Mouse (Mus musculus) left cerebral cortex, postnatal 14 days (tissue): ENCODE data around the gene Aig1. TPM values are rescaled to one million over a fixed set of nuclear protein-coding genes. Genes with fewer than 3 reads are reported as not detected.

ENCODE experiments used
- DNase-seq, 2 experiments: peaks; one replicate each; pipeline ENCODE4 v3.0.0; 2021 to 2022; ENCODE audit warnings: low spot score in 2 of 2, mixed read lengths in 1 of 2
- intact Hi-C: fragments of 180-260 bp; cut with DNase I; formaldehyde crosslinking; loops from one replicate; pipeline ENCODE4 v1.15.1; 2025
- total RNA-seq, 2 experiments: library from RNA; stranded (reverse); gene quantifications; 2 replicates each; pipeline ENCODE4 v1.2.3; 2021

Aig1 gene
- total RNA-seq, 2 experiments from 2014 or later = 68.6 to 77.5 TPM

- DNase-seq = no peak
- intact Hi-C loops = no loop called here
These were observed 193.8 kb downstream of the Aig1 start for GRCm38 (mm10) chr10:13675033-13675379.

GRCm38 (mm10) chr10:13674304-13675032, 194.3 kb downstream of the Aig1 start:
- peak; percentile 20 to 42 for DNase-seq
- intact Hi-C loops = no loop called here

- intact Hi-C loops = no loop called here
- no peak for DNase-seq
These were observed 201.5 kb downstream of the Aig1 start for GRCm38 (mm10) chr10:13667166-13667696.

- no peak for DNase-seq
- intact Hi-C loops = no loop called here
These were observed 205.3 kb downstream of the Aig1 start for GRCm38 (mm10) chr10:13663476-13663875.

- intact Hi-C loops = no loop called here
- DNase-seq = no peak
These were observed 209.0 kb downstream of the Aig1 start for GRCm38 (mm10) chr10:13659778-13660177.

- DNase-seq = no peak
- intact Hi-C loops = no loop called here
These were observed 214.9 kb downstream of the Aig1 start for GRCm38 (mm10) chr10:13653739-13654462.

- intact Hi-C loops = no loop called here
- DNase-seq = no peak
These were observed 215.5 kb downstream of the Aig1 start for GRCm38 (mm10) chr10:13653326-13653725.

- intact Hi-C loops = no loop called here
- no peak for DNase-seq
These were observed 216.7 kb downstream of the Aig1 start for GRCm38 (mm10) chr10:13652061-13652460.

GRCm38 (mm10) chr10:13641750-13642149, 227.0 kb downstream of the Aig1 start:
- DNase-seq = peak in 1 of 2 experiments; percentile 26
- intact Hi-C loops = no loop called here

GRCm38 (mm10) chr10:13631796-13632195, 237.0 kb downstream of the Aig1 start:
- intact Hi-C loops = no loop called here
- DNase-seq = peak in 1 of 2 experiments; percentile 55

GRCm38 (mm10) chr10:13623735-13624134, 245.0 kb downstream of the Aig1 start:
- no peak for DNase-seq
- intact Hi-C loops = no loop called here

- DNase-seq = peak; percentile 51 to 62
- intact Hi-C loops = no loop called here
These were observed 267.9 kb downstream of the Aig1 start for GRCm38 (mm10) chr10:13600926-13601325.

GRCm38 (mm10) chr10:13597491-13597890, 271.3 kb downstream of the Aig1 start:
- intact Hi-C loops = loop anchor here (5.0 kb wide), 1 partner anchor 125 kb away; no protein-coding TSS in a partner anchor
- DNase-seq = no peak

Other genes with a start within 250 kb of the Aig1 start
- 100 to 1,000 TPM; 287 to 310 TPM for gene Hivep2, start 97.1 kb upstream of the Aig1 start, total RNA-seq